Mouse (Mus musculus): ENCODE measurements around the gene Nop9. TPM values are rescaled to one million over a fixed set of nuclear protein-coding genes. Genes with fewer than 3 reads are reported as not detected.

Gene Nop9
- total RNA-seq (2012; rRNA removed), result 30.0 and 38.3 TPM in 2 replicates

- H3K4me1 ChIP-seq (ENCODE audit: control insufficient read depth in 2 of 2, insufficient read depth in 2 of 2, low read length in 2 of 2, poor library complexity in 1 of 2), result peaks cover 2 to 3% of the 10 kb centered on the region in 2 experiments; a peak in 2 of 4 replicates
- in situ Hi-C loops (cut with MboI; ENCODE audit: low sequenced_read_pairs in 2 of 2, unreplicated experiment in 2 of 2), result no loop called here
- H3K9me3 ChIP-seq (ENCODE audit: control insufficient read depth, insufficient read depth, low read depth, low read length), result no peaks in the 10 kb centered on the region
- peak; percentile 83 for DNase-seq (ENCODE audit: low read depth, low spot score)
- H3K4me3 ChIP-seq (ENCODE audit: insufficient read depth in 1 of 2, low read depth in 1 of 2, low read length in 2 of 2, poor library complexity in 1 of 2, severe bottlenecking in 1 of 2), result peak within 1 kb of the TSS; percentile 95 to 100
- H3K27ac ChIP-seq (ENCODE audit: insufficient read depth, low read depth, low read length, poor library complexity, severe bottlenecking), result no peak within 1 kb of the TSS
- TF ChIP-seq HCFC1 (IDR thresholded peaks at IDR 0.05; ENCODE audit: borderline replicate concordance, insufficient read depth, low read length), result peak; percentile 69; the same call in 1 of the 2 replicates
- TF ChIP-seq MAFK (IDR thresholded peaks at IDR 0.05; ENCODE audit: insufficient read depth, low read depth, low read length), result no peak
- peak within 1 kb of the TSS; percentile 92 for H3K9ac ChIP-seq (ENCODE audit: insufficient read depth, low read depth, low read length, poor library complexity, severe bottlenecking)
- H3K36me3 ChIP-seq (ENCODE audit: control insufficient read depth, insufficient read depth, low read length, poor library complexity, severe bottlenecking), result peaks cover 6% of the 10 kb centered on the region
Observed at GRCm38 (mm10) chr14:55745180-55745860, at the start of gene Nop9, which contains the start of gene Dhrs1. Gene Nop9 (plus strand): TSS chr14:55745693. Gene Dhrs1 (minus strand): TSS chr14:55745690.

DNA sequence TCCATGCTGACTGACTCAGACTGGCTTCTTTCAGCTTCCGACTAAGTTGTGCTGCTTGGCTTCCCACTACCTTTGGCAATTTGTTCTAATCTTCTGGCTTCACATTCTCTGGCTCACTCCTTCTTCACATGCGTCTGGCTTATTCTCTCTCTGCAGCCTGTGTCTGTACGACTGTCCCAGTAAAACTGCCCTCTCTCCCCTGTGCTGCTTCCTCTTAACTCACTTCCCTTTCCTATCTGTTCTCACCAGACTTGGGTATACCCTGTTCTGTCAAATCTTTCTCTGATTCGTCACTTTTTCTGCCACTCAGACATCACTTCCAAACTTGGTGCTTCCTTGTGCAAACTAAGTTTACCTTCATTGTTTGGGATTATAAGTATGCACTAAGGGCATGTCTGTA, 48.3 kb upstream of the Nop9 start:
- no peak overlapping the region for H3K4me3 ChIP-seq (ENCODE audit: insufficient read depth in 1 of 2, low read depth in 1 of 2, low read length in 2 of 2, poor library complexity in 1 of 2, severe bottlenecking in 1 of 2)
- H3K4me1 ChIP-seq (ENCODE audit: control insufficient read depth in 2 of 2, insufficient read depth in 2 of 2, low read length in 2 of 2, poor library complexity in 1 of 2), result peaks cover 0 to 8% of the 10 kb centered on the region in 2 experiments; a peak in 1 of 4 replicates
- no peak overlapping the region for H3K27ac ChIP-seq (ENCODE audit: insufficient read depth, low read depth, low read length, poor library complexity, severe bottlenecking)
- H3K9ac ChIP-seq (ENCODE audit: insufficient read depth, low read depth, low read length, poor library complexity, severe bottlenecking), result no peak overlapping the region
- in situ Hi-C loops (cut with MboI; ENCODE audit: low sequenced_read_pairs in 2 of 2, unreplicated experiment in 2 of 2), result no loop called here
- no peak for TF ChIP-seq CHD2 (IDR thresholded peaks at IDR 0.05; ENCODE audit: low read depth, low read length)
- TF ChIP-seq MAFK (IDR thresholded peaks at IDR 0.05; ENCODE audit: insufficient read depth, low read depth, low read length), result no peak
- no peak for TF ChIP-seq ZC3H11A (IDR thresholded peaks at IDR 0.05; ENCODE audit: borderline replicate concordance, low read depth, low read length)
- no peak for TF ChIP-seq ZNF384 (IDR thresholded peaks at IDR 0.05; ENCODE audit: low read depth, low read length)
- TF ChIP-seq HCFC1 (IDR thresholded peaks at IDR 0.05; ENCODE audit: borderline replicate concordance, insufficient read depth, low read length), result no peak
- DNase-seq (ENCODE audit: low read depth, low spot score), result no peak
- H3K9me3 ChIP-seq (ENCODE audit: control insufficient read depth, insufficient read depth, low read depth, low read length), result no peaks in the 10 kb centered on the region
- H3K36me3 ChIP-seq (ENCODE audit: control insufficient read depth, insufficient read depth, low read length, poor library complexity, severe bottlenecking), result no peaks in the 10 kb centered on the region

GRCm38 (mm10) chr14:55701131-55701530, 44.4 kb upstream of the Nop9 start:
- no peak for TF ChIP-seq ZNF384 (IDR thresholded peaks at IDR 0.05; ENCODE audit: low read depth, low read length)
- no peak for TF ChIP-seq ZC3H11A (IDR thresholded peaks at IDR 0.05; ENCODE audit: borderline replicate concordance, low read depth, low read length)
- TF ChIP-seq HCFC1 (IDR thresholded peaks at IDR 0.05; ENCODE audit: borderline replicate concordance, insufficient read depth, low read length), result no peak
- TF ChIP-seq MAFK (IDR thresholded peaks at IDR 0.05; ENCODE audit: insufficient read depth, low read depth, low read length), result no peak
- no peak for TF ChIP-seq CHD2 (IDR thresholded peaks at IDR 0.05; ENCODE audit: low read depth, low read length)
- in situ Hi-C loops (cut with MboI; ENCODE audit: low sequenced_read_pairs in 2 of 2, unreplicated experiment in 2 of 2), result no loop called here
- 0 out of 2 replicates have a peak, but pooled peaks cover 2% of the 10 kb centered on the region for H3K36me3 ChIP-seq (ENCODE audit: control insufficient read depth, insufficient read depth, low read length, poor library complexity, severe bottlenecking)

DNA sequence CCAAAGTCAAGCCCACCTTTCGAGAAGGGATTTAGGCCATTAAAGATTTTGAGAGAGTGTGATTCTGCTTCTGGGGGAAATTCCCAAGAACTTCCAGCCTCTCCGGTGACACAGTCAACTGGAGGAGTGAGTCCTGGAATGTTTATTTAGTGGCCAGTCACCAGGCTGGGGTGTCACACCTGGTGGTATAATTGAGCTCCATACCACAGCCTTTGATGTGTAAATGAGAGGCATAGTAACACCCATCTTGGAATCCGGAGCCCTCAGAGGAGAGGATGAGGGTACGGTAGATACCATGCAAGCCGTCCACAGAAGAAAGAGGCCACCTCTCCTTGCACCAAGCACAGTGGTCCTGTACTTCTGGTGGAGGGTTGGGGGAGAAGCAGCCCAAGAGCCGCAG, 42.7 kb upstream of the Nop9 start:
- in situ Hi-C loops (cut with MboI; ENCODE audit: low sequenced_read_pairs in 2 of 2, unreplicated experiment in 2 of 2), result no loop called here
- H3K4me1 ChIP-seq (ENCODE audit: control insufficient read depth in 2 of 2, insufficient read depth in 2 of 2, low read length in 2 of 2, poor library complexity in 1 of 2), result peaks cover 0 to 23% of the 10 kb centered on the region in 2 experiments; a peak in 1 of 4 replicates

More at GRCm38 (mm10) chr14:55701131-55701530, 44.4 kb upstream of the Nop9 start:
- H3K4me1 ChIP-seq (ENCODE audit: control insufficient read depth in 2 of 2, insufficient read depth in 2 of 2, low read length in 2 of 2, poor library complexity in 1 of 2), result peaks cover 0 to 23% of the 10 kb centered on the region in 2 experiments; a peak in 1 of 4 replicates
- H3K4me3 ChIP-seq (ENCODE audit: insufficient read depth in 1 of 2, low read depth in 1 of 2, low read length in 2 of 2, poor library complexity in 1 of 2, severe bottlenecking in 1 of 2), result no peak overlapping the region
- no peaks in the 10 kb centered on the region for H3K9me3 ChIP-seq (ENCODE audit: control insufficient read depth, insufficient read depth, low read depth, low read length)
- DNase-seq (ENCODE audit: low read depth, low spot score), result no peak
- H3K9ac ChIP-seq (ENCODE audit: insufficient read depth, low read depth, low read length, poor library complexity, severe bottlenecking), result no peak overlapping the region
- H3K27ac ChIP-seq (ENCODE audit: insufficient read depth, low read depth, low read length, poor library complexity, severe bottlenecking), result no peak overlapping the region

More for the DNA sequence above, 42.7 kb upstream of the Nop9 start:
- no peak for TF ChIP-seq HCFC1 (IDR thresholded peaks at IDR 0.05; ENCODE audit: borderline replicate concordance, insufficient read depth, low read length)
- no peak for TF ChIP-seq ZNF384 (IDR thresholded peaks at IDR 0.05; ENCODE audit: low read depth, low read length)
- no peak for TF ChIP-seq MAFK (IDR thresholded peaks at IDR 0.05; ENCODE audit: insufficient read depth, low read depth, low read length)
- TF ChIP-seq ZC3H11A (IDR thresholded peaks at IDR 0.05; ENCODE audit: borderline replicate concordance, low read depth, low read length), result no peak
- no peak for TF ChIP-seq CHD2 (IDR thresholded peaks at IDR 0.05; ENCODE audit: low read depth, low read length)
- Histone ChIP-seq H3K4me3 (ENCODE audit: insufficient read depth in 1 of 2, low read depth in 1 of 2, low read length in 2 of 2, poor library complexity in 1 of 2, severe bottlenecking in 1 of 2) (no peak overlapping the region), H3K9me3 (ENCODE audit: control insufficient read depth, insufficient read depth, low read depth, low read length) (no peaks in the 10 kb centered on the region), H3K36me3 (ENCODE audit: control insufficient read depth, insufficient read depth, low read length, poor library complexity, severe bottlenecking) (0 out of 2 replicates have a peak, but pooled peaks cover 2% of the 10 kb centered on the region), H3K9ac (ENCODE audit: insufficient read depth, low read depth, low read length, poor library complexity, severe bottlenecking) (no peak overlapping the region), H3K27ac (ENCODE audit: insufficient read depth, low read depth, low read length, poor library complexity, severe bottlenecking) (no peak overlapping the region)
- DNase-seq (ENCODE audit: low read depth, low spot score), result no peak
